Mouse (Mus musculus) gastrocnemius, postnatal 14 days (tissue): ENCODE results near the gene Ndc80. TPM values are rescaled to one million over a fixed set of nuclear protein-coding genes. Genes with fewer than 3 reads are reported as not detected.
A peak's percentile ranks its signal among the peaks of the same experiment; 100 is the strongest.
"Not testable (repeated sequence)": the region's sequence is repeated elsewhere in the genome, so short reads cannot be mapped to it uniquely, and the experiment has no call there.

Experiments used
- DNase-seq: peaks from one replicate; pipeline ENCODE4 v3.0.0; 2021; ENCODE audit warnings: mixed read lengths
- intact Hi-C: fragments of 180-260 bp; cut with DNase I; formaldehyde crosslinking; loops from one replicate; pipeline ENCODE4 v1.15.1; 2025; ENCODE audit warnings: low total_unique reads
- total RNA-seq, 2 experiments: library from RNA; stranded (reverse); gene quantifications; 2 replicates each; pipeline ENCODE4 v1.2.3; 2021

Gene Ndc80
- total RNA-seq, 2 experiments from 2014 or later: 2.2 to 2.3 TPM

DNA sequence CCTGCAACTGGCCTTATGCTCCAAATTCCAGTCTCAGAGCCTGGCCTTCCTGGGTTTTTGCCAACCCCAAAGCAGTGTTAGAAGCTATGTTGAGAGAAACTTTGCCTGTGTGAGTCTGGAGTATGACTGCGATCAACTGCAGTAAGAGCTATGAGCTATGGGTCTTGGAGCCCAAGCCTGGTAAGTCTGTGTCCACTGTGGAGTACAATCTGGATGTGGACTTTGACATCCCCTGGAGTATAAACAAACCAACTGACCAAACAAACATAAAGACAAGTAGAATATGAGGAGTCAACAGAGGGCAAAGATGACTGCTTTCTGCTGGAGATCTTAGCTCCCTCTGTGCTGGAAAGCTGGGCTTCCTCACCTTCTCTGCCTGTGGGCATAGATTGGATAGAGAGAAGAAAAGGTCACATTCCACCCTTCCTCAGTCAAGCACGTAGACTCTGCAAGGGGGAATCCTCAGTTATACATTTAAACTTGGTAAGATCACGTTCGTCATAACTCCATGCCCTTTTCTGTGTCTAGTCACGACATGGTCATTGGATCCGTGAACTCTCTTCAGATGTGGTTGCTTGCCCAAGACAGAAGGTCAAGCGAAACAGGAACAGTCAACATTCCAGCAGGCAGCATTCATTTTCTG, 43.1 kb downstream of the Ndc80 start:
- intact Hi-C loops: no loop called here
- no peak for DNase-seq

DNA sequence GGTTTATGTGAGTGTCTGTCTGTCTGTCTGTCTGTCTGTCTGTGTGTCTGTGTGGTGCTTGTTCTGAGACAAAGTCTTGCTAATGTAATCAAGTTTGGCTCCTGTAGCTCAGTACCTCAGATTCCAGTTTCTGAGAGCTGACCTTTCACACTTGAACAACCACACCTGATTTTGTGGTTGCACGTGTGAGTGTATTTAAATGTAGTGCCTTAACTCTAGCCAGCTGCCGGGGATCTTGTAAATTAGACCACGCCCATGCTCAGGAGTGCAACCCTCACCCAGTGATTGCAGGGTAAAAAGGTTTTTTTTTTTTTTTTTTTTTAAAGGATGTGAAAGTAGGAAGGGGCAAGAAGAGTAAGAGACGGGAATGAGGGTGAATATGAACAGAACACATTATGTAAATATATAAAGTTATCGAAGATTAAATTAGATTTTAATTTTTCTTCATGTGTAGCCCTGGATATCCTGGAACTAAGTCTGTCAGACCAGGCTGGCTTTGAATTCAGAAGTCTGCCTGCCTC, 47.2 kb downstream of the Ndc80 start:
- intact Hi-C loops: no loop called here
- no peak for DNase-seq

DNA sequence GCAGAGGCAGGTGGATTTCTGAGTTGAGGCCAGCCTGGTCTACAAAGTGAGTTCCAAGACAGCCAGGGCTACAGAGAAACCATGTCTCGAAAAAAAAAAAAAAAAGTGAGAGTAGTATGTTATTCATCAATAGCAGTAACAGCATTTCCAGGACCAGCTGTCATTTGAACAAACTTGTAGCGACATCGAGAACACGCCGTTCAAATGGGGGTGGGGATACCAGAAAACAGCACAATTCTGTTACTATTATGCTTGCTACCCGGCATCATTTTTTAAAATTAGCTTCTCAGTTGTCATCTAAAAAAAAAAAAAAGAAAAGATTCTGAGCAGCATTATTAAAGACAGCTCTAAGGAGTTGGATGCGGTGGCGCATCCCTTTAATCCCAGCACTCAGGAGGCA, 49.2 kb downstream of the Ndc80 start:
- intact Hi-C loops: no loop called here
- DNase-seq: no peak

DNA sequence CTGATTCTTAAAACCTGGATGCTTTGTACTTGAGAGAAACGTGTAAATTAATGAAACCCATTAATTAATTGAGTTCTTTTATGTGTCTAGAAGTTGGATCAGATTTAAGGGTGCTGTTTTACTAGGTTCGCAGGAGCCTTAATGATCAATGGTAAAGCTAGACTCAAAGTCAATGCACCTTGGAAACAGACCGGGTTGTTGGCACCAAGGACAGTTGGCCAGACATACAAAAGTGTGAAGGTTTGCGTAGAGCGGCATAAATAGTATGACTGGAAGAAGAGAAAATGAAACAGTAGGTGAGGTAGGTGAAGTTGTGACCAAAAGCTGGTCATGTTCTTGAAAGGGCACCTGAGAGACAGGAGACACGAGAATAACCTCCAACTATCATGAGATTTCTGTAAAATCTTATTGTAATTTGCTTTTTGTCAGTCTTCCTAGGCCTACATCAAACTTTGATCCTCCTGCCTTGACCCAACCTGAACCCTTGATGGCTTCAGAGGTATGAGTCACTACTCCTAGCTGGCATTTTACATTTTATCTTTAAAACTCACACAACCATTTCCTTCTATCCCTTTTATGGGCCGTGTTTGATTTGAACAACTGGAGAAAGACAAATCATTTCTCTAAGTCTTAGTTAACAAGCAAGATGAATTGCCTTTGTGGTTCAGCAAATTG, 50.2 kb downstream of the Ndc80 start:
- intact Hi-C loops: no loop called here
- DNase-seq: no peak

DNA sequence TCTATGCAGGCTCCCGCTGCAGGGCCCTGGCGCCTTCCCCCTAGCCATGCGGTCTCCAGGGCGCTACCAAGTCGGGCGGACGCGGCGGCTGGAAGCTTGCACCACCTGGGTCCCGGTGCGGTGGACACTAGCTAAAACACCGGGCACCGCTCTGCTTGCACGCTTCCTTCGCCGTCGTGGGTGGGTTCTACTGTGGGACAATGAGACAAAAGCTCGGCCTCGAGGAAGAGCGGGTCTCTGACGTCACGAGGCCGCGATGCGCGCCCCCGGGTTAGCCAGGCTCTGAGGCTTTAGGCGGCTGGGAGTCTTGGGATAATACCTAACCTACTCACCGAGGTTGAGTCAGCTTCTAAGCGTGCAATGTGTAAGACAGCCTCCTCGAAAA, 51.0 kb downstream of the Ndc80 start:
- intact Hi-C loops: no loop called here
- no peak for DNase-seq

DNA sequence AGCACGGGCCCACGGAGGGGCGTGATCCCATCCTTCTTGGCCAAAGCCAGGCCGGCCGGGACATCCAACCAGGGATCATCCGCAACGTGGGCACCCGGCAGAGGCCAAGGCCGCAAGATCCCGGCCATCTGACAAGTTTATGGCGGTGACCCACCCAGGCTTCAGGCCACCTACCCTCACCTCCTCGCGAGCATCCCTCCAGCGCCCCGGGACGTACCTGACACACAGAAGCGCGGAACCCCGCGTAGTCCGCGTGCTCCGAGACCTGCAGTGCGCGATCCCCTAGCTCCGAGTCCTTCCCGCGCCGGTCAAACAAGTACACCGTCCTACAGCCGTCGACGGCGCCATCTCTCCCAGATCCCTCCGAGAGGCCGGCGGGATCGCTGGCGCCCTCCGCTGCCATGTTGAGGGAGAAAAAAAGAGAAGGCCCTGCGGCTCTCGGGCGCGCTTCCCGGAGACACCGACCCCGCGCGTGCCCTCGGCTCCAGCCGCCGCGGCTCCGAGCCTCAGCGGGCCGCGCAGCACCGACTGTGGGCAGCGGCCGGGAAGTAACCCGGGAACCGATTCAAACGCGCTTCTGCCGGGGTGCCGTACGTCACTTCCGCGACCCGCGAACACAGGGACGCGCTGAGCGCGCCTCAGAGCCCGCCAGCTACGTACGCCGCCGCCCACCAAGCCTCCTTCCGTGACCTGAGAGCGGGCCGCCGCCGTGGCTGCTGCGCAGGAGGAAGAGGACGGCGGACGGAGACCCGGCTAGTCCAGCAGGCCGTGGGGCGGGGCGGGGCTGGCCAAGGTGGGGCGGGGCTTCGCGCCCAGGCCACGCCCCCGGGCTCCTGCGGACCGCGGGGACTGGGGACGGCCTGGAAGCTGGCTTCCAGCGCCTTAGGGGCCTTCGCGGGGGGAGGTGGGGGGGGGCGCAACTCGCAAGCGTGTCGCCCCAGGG, 51.6 kb downstream of the Ndc80 start, which contains the start of gene Smchd1:
Gene Smchd1, minus strand, starts transcription at position 582 of the 943 bp plus-strand sequence.
- intact Hi-C loops: no loop called here

DNA sequence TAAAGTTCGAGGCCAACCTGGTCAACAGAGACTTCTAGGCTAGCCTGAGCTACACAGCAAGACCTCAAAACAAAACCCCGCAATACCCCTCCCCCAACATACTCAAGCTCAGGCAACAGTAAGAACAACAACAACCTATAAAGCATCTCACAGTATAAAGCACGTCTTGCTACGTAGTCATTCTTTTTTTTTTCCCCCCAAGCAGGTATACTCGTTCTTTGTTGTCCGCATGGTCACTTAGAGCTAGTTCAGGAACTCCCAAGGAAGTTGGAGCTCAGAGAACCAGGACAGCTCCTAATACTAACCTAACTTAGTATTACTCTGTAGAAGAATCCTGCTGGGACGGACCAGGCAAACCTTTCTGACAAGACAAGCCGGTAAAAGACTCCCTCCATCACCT, 52.5 kb downstream of the Ndc80 start:
- DNase-seq: no peak
- intact Hi-C loops: no loop called here

More for the DNA sequence above, 51.6 kb downstream of the Ndc80 start, which contains the start of gene Smchd1:
- DNase-seq: peak; percentile 95

DNA sequence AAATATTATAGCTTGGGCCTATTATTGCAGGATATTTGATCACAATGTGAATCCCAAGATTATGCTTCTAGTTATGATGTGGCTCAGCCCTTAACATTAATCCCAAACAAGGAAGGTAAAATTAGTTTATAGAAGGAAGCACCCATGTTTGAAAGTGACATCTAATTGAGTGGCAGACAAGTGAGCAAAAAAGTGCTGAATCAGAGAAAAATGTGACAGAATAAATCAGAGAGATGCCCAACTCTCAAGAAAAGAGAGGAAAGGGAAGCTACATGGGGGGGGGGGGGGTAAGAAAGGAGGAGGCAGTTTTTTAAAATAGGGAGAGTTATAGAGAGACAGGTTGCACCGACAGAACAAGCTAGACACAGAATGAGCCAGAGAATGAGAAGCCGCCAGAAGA, 55.4 kb downstream of the Ndc80 start:
- intact Hi-C loops: no loop called here
- DNase-seq: no peak

DNA sequence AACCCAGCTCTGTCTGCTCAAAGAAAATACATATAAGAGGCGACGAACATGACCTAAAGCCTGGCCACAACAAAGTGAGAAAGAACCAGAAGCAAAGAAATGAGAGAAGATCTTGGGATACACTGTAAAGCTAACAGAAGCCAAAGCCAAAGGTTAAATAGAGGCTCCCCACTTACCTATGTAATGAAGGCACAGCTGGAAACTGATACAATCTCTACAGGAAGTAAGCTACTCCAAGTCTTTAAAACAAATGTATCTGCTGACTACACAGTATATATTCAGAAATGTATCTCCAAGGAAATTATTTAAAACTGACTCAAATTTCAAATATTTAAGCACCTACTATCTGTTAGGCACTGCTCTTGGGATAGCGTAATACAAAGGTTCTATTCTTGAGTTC, 66.3 kb downstream of the Ndc80 start:
- intact Hi-C loops: no loop called here
- DNase-seq: no peak

DNA sequence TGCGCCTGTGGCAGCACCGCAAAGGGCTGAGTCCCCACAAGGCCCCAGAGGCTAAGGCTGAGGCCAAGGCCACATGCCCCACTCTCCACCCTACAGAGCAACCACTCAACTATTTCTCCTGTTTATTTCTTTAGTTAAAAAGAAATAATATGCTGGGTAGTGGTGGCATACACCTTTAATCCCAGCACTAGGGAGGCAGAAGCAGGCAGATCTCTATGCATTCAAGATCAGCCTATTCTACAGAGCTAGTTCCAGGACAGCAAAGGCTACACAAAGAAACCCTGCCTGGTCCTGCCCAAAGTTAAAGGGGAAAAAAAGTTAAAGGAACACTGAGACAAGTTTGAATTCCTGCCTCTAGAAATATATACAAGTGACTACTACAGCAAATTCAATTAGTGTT, 66.8 kb downstream of the Ndc80 start, which contains the start of gene Gm4707:
Gene Gm4707, minus strand, starts transcription at position 101 of the 400 bp plus-strand sequence.
- no peak for DNase-seq
- intact Hi-C loops: no loop called here

- intact Hi-C loops, DNase-seq: not testable (repeated sequence)
These were observed 69.3 kb downstream of the Ndc80 start for GRCm38 (mm10) chr17:71457361-71457760.

Other genes starting within 250 kb of the Ndc80 start
- 10 to 100 TPM; 17.1 to 24.8 TPM for gene Emilin2, start 214.9 kb downstream of the Ndc80 start, total RNA-seq
- gene Gm4707, start 66.9 kb downstream of the Ndc80 start, total RNA-seq: under 1 TPM; 0.78 to 0.86 TPM
- gene Smchd1, start 51.5 kb downstream of the Ndc80 start, total RNA-seq: 10 to 100 TPM; 13.8 to 14.0 TPM
- under 1 TPM; 0.22 to 0.25 TPM for gene Spdya, start 25.2 kb upstream of the Ndc80 start, total RNA-seq
- gene Wdr43, start 89.0 kb upstream of the Ndc80 start, total RNA-seq: 10 to 100 TPM; 24.7 to 26.3 TPM
- 1 to 10 TPM in 1 of 2 experiments, under 1 TPM in 1; 0.82 to 1.1 TPM for gene Togaram2, start 146.4 kb upstream of the Ndc80 start, total RNA-seq
- not detected for gene Pcare, start 226.0 kb upstream of the Ndc80 start, total RNA-seq
- 10 to 100 TPM; 44.7 to 58.8 TPM for gene Clip4, start 241.6 kb upstream of the Ndc80 start, total RNA-seq